Mouse (Mus musculus) frontal cortex, adult 2 months (tissue): ENCODE results near the gene Ephx1. TPM values are rescaled to one million over a fixed set of nuclear protein-coding genes. Genes with fewer than 3 reads are reported as not detected.
"Not testable (repeated sequence)": the region's sequence is repeated elsewhere in the genome, so short reads cannot be mapped to it uniquely, and the experiment has no call there.

ENCODE experiments used
- DNase-seq, 2 experiments: peaks; one replicate each; pipeline ENCODE4 v3.0.0; 2022; ENCODE audit warnings: low spot score in 1 of 2; ENCODE audit errors: extremely low spot score in 1 of 2
- polyA plus RNA-seq: library from polyadenylated mRNA; depleted of rRNA; stranded (reverse); fragments of >200 nt; gene quantifications from 2 replicates; pipeline ENCODE4 v1.2.3, GENCODE M21; 2012; rRNA removed

Ephx1 gene
- 29.8 and 34.6 TPM in 2 replicates for polyA plus RNA-seq

DNA sequence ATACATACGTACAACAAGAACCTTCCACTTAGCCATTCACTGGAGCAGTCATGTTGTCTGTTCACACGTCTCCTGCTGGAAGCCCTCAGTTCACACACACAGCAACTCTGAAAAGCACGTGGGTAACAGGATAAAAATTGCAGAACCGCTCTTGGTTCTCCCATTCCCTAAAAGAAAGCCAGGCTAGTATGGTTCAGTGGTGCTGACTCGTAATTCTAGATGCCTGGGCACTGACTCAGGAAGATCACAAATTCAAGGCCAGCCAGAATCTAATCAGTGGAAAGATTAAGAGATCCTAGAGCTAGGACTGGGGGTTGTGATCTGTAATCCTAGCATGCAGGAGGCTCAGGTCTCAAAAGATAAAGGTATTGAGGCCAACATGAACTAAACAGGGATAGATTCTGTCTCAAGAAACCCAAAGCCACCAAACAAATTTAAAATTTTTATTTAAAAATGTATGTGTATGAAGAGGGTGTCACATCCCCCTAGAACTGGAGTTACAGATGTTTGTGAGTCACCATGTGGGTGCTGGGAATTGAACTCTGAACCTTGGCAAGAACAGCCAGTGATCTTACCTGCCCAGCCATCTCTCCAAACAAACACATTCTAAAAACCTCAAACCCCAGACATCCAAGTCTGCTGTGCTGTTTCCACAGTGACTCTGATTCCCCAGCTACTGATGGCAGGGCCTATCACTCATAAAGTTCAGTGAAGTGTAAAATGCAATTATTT lies at the start of gene Ephx1:
Ephx1 (minus strand) TSS at position 149 of the 732 bp plus-strand sequence.
- DNase-seq, result no peak

GRCm38 (mm10) chr1:181069671-181070070 lies 49.0 kb upstream of the Ephx1 start:
- DNase-seq, result peak; percentile 8 to 40

- no peak for DNase-seq
Observed at GRCm38 (mm10) chr1:181068344-181068743, 47.6 kb upstream of the Ephx1 start.

DNA sequence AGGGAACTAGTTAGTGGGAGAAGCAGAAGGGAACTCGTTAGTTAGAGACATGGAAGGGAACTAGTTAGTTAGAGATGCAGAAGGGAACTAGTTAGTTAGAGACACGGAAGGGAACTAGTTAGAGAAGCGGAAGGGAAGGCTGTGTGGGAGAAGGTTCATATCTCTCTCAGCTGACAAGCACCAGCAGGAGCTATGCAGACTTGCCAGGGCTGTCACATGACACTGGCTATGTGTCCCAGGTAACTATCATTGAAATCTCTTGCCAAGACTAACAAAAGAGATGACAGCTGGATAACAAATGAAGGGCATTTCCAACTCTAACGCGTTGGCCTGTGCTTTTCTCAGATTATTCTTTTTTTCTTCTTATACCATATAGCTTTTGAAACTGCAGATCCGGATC lies 43.9 kb upstream of the Ephx1 start:
- DNase-seq, result no peak

- no peak for DNase-seq
Observed at GRCm38 (mm10) chr1:181063991-181064390, 43.3 kb upstream of the Ephx1 start.

GRCm38 (mm10) chr1:181061784-181062485 lies 41.2 kb upstream of the Ephx1 start:
- no peak for DNase-seq

DNA sequence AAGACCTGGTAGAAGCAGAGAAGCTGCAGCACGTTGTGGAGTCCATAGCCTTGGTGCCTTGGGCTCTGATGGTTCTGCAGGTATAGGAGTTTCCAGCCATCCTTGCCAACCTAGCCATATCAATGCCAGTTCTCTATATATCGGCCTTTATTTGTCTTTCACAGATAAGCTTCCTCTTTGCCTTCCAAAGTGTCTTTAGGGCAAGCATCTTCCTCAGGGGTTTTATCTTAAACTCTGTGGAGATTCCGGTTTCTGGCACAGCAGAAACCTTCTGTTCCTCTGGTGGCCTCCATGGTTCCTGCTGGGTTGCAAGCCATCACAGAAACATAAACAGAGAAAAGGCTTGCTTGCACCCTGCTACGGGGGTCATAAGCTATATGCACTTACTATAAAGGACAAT lies 32.2 kb upstream of the Ephx1 start:
- DNase-seq, result no peak

- no peak for DNase-seq
Observed at GRCm38 (mm10) chr1:181050937-181051336, 30.2 kb upstream of the Ephx1 start, which contains the start of gene 9130409I23Rik. Gene 9130409I23Rik (plus strand): TSS chr1:181051237.

GRCm38 (mm10) chr1:181049328-181049842 lies 28.7 kb upstream of the Ephx1 start:
- DNase-seq, result peak in 1 of 2 experiments; percentile 6

- no peak for DNase-seq
Observed at GRCm38 (mm10) chr1:181047520-181047919, 26.8 kb upstream of the Ephx1 start.

DNA sequence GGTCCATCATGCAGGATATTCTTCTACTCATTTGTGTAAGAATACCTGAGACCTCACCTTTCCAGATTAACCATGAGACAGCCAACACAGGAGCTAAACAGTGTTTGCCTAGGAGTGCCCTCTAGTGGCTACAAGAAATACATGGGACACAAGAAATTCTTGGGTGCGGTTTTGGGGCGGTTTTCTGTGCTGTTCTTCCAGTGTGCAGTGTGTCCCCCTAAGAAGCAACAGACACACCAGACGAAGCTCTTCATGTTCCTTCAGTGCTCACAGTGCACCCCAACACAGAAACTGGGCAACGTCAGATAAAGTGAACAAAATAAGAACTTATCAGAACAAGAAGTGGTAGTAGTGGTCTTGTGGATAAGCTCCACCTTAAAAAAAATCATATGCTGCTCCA lies 18.9 kb upstream of the Ephx1 start:
- peak in 1 of 2 experiments; percentile 34 for DNase-seq

DNA sequence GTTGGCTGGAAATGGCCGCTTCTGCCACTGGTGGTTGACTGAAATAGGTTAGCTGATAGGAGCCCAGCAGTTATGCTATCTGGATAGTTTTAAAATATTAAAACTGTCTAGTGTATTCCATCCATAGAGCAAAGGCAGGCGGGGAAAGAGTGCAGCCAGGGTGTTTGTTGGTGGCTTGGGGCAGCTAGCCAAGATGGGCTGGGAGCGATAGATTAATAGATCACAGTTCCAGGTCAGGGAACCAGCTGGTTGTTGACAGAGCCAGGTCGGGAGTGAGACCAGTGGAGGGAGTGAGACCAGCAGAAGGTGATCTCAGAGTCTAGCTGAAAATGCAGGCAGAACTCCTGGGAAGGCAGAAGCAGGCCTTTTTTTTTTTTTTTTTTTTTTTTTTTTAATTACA lies 16.9 kb upstream of the Ephx1 start:
- DNase-seq, result no peak

GRCm38 (mm10) chr1:181035015-181035778 lies 14.5 kb upstream of the Ephx1 start:
- not testable (repeated sequence) for DNase-seq

GRCm38 (mm10) chr1:181022265-181022664 lies 1.6 kb upstream of the Ephx1 start:
- peak; percentile 26 to 77 for DNase-seq

GRCm38 (mm10) chr1:181021488-181021865 lies 773 bp upstream of the Ephx1 start:
- no peak for DNase-seq

GRCm38 (mm10) chr1:181017890-181018420 lies 2.7 kb downstream of the Ephx1 start:
- no peak for DNase-seq

GRCm38 (mm10) chr1:181017212-181017711 lies 3.4 kb downstream of the Ephx1 start:
- peak; percentile 67 to 73 for DNase-seq

- DNase-seq, result peak; percentile 69 to 76
Observed at GRCm38 (mm10) chr1:181016532-181017131, 4.1 kb downstream of the Ephx1 start.

- DNase-seq, result no peak
Observed at GRCm38 (mm10) chr1:181016045-181016444, 4.7 kb downstream of the Ephx1 start.

DNA sequence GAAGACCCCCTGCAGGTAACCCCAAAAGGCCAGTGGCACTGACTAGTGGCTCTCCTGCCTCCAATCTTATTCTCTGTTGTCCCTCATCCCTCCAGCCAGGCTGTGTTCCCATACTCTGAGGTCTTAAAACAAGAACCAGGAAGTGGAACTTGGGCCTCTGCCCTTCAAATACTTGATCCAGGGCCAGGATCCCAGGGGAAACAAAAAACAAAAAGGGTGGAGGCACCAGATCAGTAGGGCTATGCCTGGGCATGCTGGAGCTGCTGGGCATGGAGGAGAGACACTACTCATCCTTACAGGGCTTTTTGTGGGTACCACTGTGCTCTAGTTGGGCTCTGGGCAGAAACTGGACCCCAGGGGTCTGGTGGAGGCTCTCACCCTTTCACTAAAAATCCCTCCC lies 5.1 kb downstream of the Ephx1 start:
- peak in 1 of 2 experiments; percentile 28 for DNase-seq
